Mouse (Mus musculus) heart, adult 18-20 months (tissue): Measurements from ENCODE around the gene Lzic. TPM values are rescaled to one million over a fixed set of nuclear protein-coding genes. Genes with fewer than 3 reads are reported as not detected.
A peak's percentile ranks its signal among the peaks of the same experiment; 100 is the strongest.
"Not testable (repeated sequence)": the region's sequence is repeated elsewhere in the genome, so short reads cannot be mapped to it uniquely, and the experiment has no call there.

Source experiments
- DNase-seq, 2 experiments: peaks; one replicate each; pipeline ENCODE4 v3.0.0; 2021 to 2022; ENCODE audit warnings: mixed read lengths in 1 of 2
- long read RNA-seq, 2 experiments: library from polyadenylated mRNA; stranded (forward); transcript quantifications; one replicate each; pipeline ENCODE4 v2.0.0; 2021
- total RNA-seq, 2 experiments: library from RNA; stranded (reverse); gene quantifications; 2 replicates each; pipeline ENCODE4 v1.2.3; 2021

The Lzic gene
- 10 to 100 TPM; 62.5 to 77.5 TPM for total RNA-seq
- long read RNA-seq, experiment 1, transcript Lzic-201 (7 exons, 1,817 nt), result major isoform, 24 of 49 reads
- long read RNA-seq, experiment 1, partial matches to known transcripts, result 11 of 49 reads
- long read RNA-seq, experiment 1, other reads (novel, unspliced or antisense), result 14 of 49 reads
- long read RNA-seq, experiment 2, transcript Lzic-201 (7 exons, 1,817 nt), result major isoform, 14 of 33 reads
- long read RNA-seq, experiment 2, partial matches to known transcripts, result 7 of 33 reads
- long read RNA-seq, experiment 2, other reads (novel, unspliced or antisense), result 12 of 33 reads

- DNase-seq, result peak; percentile 94 to 96
Measured at GRCm38 (mm10) chr4:149485053-149485824, at the start of gene Lzic, which contains the start of gene Nmnat1. TSS of gene Lzic (plus strand) at chr4:149485229. TSS of gene Nmnat1 (minus strand) at chr4:149485202.

- no peak for DNase-seq
Measured at GRCm38 (mm10) chr4:149440576-149440975, 44.5 kb upstream of the Lzic start.

GRCm38 (mm10) chr4:149442436-149442835 is 42.6 kb upstream of the Lzic start:
- DNase-seq, result peak; percentile 58 to 67

DNA sequence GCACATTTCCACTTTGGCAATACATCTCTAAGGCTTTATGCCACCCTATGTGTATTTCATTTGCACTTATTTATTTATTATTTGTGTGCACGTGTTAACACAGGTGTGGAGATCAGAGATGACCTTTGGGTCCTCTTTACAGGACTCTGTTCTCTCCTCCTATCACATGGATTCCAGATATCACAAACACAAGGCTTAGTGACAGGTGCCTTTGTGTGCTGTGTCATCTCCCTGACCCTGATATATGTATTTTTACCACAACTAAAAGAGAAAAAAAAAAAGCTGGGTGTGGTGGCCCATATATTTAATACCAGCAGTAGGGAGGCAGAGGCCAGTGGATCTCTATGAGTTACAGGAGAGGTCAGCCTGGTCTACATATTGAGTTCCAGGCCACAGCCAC is 40.6 kb upstream of the Lzic start:
- DNase-seq, result no peak

DNA sequence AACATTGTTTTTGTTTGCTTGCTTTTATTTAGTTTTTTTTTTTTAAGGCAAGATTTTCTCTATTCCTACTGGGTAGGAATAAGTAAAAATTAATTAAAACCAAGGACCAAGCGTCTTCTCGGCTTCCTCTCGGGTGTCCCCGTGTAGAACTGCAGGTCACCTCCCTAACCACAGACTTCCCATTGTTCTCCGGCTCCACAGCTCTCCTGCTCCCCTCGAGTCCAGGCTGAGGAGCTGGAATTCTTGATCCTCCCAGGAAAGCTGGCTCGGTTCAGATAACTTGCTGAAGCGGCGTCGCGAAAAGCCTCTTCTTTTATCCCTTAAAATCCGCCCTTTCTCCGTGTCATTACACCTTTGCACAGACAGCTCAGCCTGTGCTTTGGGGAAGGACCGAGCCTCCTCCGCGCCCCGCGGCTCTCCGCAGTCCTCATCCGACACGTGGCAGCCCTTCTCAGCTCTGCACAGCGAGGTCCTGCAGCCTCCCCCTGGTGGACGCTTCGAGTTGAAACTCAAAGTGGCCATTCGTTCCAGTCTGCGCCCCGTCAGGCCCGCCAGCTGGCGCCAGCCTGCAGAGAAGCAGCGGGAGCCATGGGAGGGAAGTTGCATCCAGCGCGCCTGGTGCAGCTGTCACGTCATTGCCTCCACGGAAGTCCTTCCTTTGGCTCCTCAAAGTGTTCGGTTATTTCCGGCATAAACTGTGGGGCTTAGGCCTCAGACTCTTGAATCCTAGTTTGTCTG is 39.9 kb upstream of the Lzic start:
- DNase-seq, result peak; percentile 89 to 95

DNA sequence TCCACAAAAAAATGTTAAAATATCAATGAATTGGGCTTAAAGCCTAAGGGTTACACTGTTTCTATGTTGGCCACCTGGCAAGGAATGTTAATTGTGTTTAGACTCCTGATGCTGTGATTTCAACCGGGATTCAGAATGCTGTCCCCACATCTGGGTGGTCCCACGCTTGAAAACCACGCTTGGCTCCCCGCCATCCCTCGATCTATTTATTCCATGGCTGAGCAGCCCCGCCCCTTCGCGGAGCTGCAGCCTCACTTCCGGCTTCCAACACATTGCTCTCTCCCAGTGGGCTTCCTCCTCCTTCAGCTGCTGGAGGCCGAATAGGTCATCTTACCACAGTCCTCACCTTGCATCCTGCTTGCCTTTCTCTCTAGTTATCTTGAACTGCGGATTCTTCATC is 39.2 kb upstream of the Lzic start:
- DNase-seq, result peak; percentile 46 to 57

- DNase-seq, result no peak
Measured at GRCm38 (mm10) chr4:149446309-149446708, 38.7 kb upstream of the Lzic start.

GRCm38 (mm10) chr4:149450636-149451035 is 34.4 kb upstream of the Lzic start:
- DNase-seq, result no peak

- DNase-seq, result peak; percentile 32 to 57
Measured at GRCm38 (mm10) chr4:149453656-149454055, 31.4 kb upstream of the Lzic start.

DNA sequence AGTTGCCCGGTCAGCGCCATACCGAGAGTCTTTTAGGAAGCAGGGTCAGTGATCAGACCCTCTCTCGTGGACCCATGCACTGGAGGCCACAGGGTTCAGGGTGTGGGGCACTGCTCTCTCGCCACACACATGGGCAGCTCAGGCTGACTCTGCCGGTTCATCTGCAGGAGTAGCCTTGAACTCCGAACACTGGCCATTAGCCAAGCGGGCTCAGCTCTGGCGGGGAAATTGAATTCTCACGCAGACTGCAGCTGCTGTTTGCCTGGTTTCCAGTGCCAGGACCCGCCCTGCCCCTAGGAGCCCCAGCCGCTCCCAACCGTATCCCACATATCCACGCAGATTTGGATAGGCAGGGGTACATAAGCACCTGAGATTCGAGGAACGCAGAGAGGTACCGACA is 30.8 kb upstream of the Lzic start:
- peak in 1 of 2 experiments; percentile 27 for DNase-seq

DNA sequence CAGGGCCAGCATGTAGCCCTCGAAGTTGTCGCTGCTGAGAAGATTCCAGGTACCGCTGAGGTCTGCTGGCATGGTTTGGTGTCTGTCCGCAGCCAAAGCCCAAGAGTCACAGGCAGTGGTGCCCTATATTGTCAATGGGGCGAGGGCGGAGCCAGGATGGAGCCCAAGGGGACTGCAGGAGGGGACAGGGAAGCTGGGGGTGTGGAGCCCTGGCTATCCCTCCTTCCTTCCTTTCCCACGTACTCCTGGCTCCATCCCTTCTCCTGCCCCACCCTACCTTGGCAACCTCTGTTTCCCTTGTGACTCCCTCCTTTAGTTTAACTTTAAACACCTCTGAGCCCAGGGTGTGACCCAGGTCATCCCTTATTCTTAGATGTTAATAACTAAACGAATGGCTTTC is 30.1 kb upstream of the Lzic start, which contains the start of gene Rbp7:
Gene Rbp7 (minus strand): TSS at position 100 of the 400 bp plus-strand sequence.
- peak in 1 of 2 experiments; percentile 76 for DNase-seq

GRCm38 (mm10) chr4:149457163-149457562 is 27.9 kb upstream of the Lzic start:
- not testable (repeated sequence) for DNase-seq

GRCm38 (mm10) chr4:149457831-149458430 is 27.1 kb upstream of the Lzic start:
- peak; percentile 79 to 85 for DNase-seq

- DNase-seq, result peak in 1 of 2 experiments; percentile 19
Measured at GRCm38 (mm10) chr4:149458526-149458925, 26.5 kb upstream of the Lzic start.

DNA sequence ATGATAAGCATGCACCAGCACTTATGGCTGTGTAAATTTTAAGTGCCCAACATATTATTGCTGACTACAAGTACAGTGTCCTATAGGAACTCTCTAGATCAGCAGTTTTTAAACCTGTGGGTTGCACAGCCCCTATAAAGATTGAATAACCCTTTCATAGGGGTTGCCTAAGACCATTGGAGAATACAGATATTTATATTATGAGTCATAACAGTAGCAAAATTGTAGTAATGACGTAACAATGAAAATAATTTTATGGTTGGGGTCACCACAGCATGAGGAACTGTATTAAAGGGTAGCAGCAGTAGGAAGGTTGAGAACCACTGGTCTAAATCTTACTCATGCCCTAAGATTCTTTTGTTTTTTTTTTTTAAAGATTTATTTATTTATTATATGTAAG is 25.6 kb upstream of the Lzic start:
- DNase-seq, result no peak

GRCm38 (mm10) chr4:149460475-149460874 is 24.6 kb upstream of the Lzic start:
- not testable (repeated sequence) for DNase-seq

GRCm38 (mm10) chr4:149461579-149462304 is 23.3 kb upstream of the Lzic start:
- peak; percentile 51 to 71 for DNase-seq

GRCm38 (mm10) chr4:149462305-149462971 is 22.6 kb upstream of the Lzic start:
- no peak for DNase-seq

GRCm38 (mm10) chr4:149463435-149463950 is 21.5 kb upstream of the Lzic start:
- no peak for DNase-seq

- no peak for DNase-seq
Measured at GRCm38 (mm10) chr4:149469557-149469956, 15.5 kb upstream of the Lzic start.

- no peak for DNase-seq
Measured at GRCm38 (mm10) chr4:149475096-149475495, 9.9 kb upstream of the Lzic start.
